Mouse (Mus musculus) layer of hippocampus, postnatal 25 days (tissue): ENCODE results near the gene Cnst. TPM values are rescaled to one million over a fixed set of nuclear protein-coding genes. Genes with fewer than 3 reads are reported as not detected.

ENCODE experiments used
- total RNA-seq, 2 experiments: library from RNA; stranded (reverse); gene quantifications; 2 replicates each; pipeline ENCODE4 v1.2.3; 2021

The Cnst gene
- total RNA-seq, 2 experiments from 2014 or later = 30.5 to 35.2 TPM

Other genes starting within 250 kb of the Cnst start
- gene Smyd3, start 28.3 kb upstream of the Cnst start, total RNA-seq = 10 to 100 TPM; 19.7 to 20.4 TPM
- 10 to 100 TPM; 24.7 to 25.3 TPM for gene Tfb2m, start 103 bp upstream of the Cnst start, total RNA-seq
- 10 to 100 TPM; 60.1 to 68.5 TPM for gene Sccpdh, start 121.8 kb downstream of the Cnst start, total RNA-seq
- under 1 TPM; 0.14 to 0.34 TPM for gene Kif28, start 198.9 kb downstream of the Cnst start, total RNA-seq